Mouse (Mus musculus): ENCODE measurements at regions not wholly inside any gene's neighbourhood (a gene's known extent, or its start where the extent isn't known, plus 50 kb on each side); places are given as distances from the start of the nearest gene placed in this dataset.
"Not testable (repeated sequence)": the region's sequence is repeated elsewhere in the genome, so short reads cannot be mapped to it uniquely, and the experiment has no call there.

DNA sequence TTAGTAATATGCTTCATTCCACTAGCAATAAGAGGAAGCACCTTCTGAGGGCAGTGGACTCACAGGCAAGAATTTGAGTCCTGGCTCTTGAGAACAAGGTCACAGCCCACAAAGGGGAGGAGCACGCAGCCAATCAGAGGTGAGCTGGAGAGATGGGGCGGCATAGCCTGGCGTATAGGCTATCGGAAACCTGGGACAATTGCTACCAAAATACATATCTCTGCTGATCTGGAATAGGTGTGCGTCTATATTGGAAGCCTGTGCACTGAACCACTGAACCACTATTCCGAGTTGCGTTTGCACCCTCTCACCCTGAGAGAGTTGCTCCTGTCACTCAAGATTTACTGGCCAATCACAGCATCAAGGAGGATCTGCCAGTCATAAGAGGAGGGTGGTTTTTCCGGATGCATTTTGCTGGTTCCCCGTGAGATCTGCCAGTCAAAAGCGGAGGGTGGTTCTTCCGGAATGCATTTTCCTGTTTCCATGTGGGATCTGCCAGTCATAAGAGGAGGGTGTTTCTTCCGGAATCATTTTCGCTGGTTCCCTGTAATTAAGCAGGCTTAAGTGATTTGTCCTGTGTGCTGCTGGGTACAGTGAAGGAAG, 80.1 kb upstream of the Riok2 start:
- peak; percentile 87 to 95 for DNase-seq (ENCODE audit: low spot score in 2 of 2)
- intact Hi-C loops (cut with DNase I): not testable (repeated sequence)

DNA sequence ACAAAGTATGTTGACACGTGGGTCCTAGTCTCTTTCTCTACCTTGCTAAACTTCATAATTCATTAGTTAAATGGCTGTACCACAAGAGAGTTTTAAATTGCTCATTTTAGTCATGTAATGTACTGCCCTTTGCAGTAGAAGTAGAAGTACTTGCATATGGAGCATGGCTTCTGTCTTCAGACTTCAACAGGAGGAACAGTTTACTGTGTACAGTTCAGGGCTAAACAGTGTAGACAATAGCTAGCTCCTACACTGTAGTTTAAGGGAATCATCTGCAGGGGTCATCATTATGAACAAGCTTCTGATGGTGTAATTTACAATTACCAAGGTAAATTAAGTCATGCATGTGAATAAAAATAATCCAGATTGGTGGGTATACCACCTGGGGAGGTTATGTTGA, 79.1 kb upstream of the Riok2 start:
- intact Hi-C loops (cut with DNase I); DNase-seq (ENCODE audit: low spot score in 2 of 2): not testable (repeated sequence)

DNA sequence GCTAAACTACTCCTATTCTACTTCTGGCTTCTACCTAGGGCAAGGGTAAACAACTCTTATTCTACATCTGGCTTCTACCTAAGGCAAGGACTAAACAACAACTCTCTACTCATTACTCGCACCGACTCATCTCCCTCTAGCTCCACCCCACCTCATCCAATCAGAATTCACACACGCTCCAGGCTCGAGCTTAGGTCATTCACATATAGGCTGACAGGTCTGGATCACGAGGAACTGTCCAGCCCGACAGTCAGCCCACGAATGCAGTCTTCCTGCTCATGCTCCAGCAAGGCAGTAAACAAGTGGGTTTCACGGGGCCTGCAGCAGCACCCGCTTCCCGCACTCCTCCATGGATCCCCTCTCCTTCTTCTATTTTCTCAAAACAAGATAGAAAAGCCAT, 70.6 kb upstream of the Riok2 start:
- DNase-seq (ENCODE audit: low spot score in 2 of 2): not testable (repeated sequence)

More for the DNA sequence above, 70.6 kb upstream of the Riok2 start:
- intact Hi-C loops (cut with DNase I): not testable (repeated sequence)

Data from left cerebral cortex, postnatal 14 days (tissue).